Comparison of ENCODE assay signal across 21 mouse cellular contexts in genomic region chr8:39504261-39504660, GRCm38 (mm10).
"Had no signal": no experiment of that assay in that cellular context is flagged by ENCODE, and none has a peak within 500 bp of the region (broad histone marks: within the 10 kb centered on the region; RNA-seq: fewer than 3 reads in every experiment).

No protein-coding gene starts in this region.

- H3K4me1 ChIP-seq: liver, embryonic 15.5 days; lung, embryonic 15.5 days; midbrain, embryonic 10.5 days; midbrain, embryonic 12.5 days; neural tube, embryonic 13.5 days; neural tube, embryonic 15.5 days had no signal

- ATAC-seq: liver, postnatal 0 days; midbrain, embryonic 16.5 days had no signal

- H3K4me3 ChIP-seq: liver, embryonic 15.5 days; lung, embryonic 15.5 days; midbrain, embryonic 10.5 days; midbrain, embryonic 12.5 days; myocyte; neural tube, embryonic 13.5 days; neural tube, embryonic 15.5 days had no signal

- DNase-seq: liver, postnatal 0 days; lung, adult 2 months; lung, postnatal 10 days; lung, postnatal 4 days; midbrain, embryonic 14.5 days; retina, postnatal 1 day; right cerebral cortex, adult 18-20 months; right cerebral cortex, postnatal 25 days; right cerebral cortex, postnatal 4 days; spleen, adult 18-20 months; thymus, adult 18-20 months; thymus, postnatal 14 days; thymus, postnatal 36 days had no signal

- H3K27me3 ChIP-seq: liver, embryonic 15.5 days; lung, embryonic 15.5 days; midbrain, embryonic 12.5 days; neural tube, embryonic 13.5 days; neural tube, embryonic 15.5 days had no signal

- H3K4me2 ChIP-seq: liver, embryonic 15.5 days; lung, embryonic 15.5 days; midbrain, embryonic 12.5 days; neural tube, embryonic 13.5 days; neural tube, embryonic 15.5 days had no signal

- H3K36me3 ChIP-seq: liver, embryonic 15.5 days; lung, embryonic 15.5 days; midbrain, embryonic 10.5 days; midbrain, embryonic 12.5 days; neural tube, embryonic 13.5 days; neural tube, embryonic 15.5 days had no signal

- H3K27ac ChIP-seq: liver, embryonic 15.5 days; lung, embryonic 15.5 days; midbrain, embryonic 10.5 days; midbrain, embryonic 12.5 days; neural tube, embryonic 13.5 days; neural tube, embryonic 15.5 days had no signal

- H3K9me3 ChIP-seq: liver, embryonic 15.5 days; lung, embryonic 15.5 days; midbrain, embryonic 10.5 days; midbrain, embryonic 12.5 days; neural tube, embryonic 13.5 days; neural tube, embryonic 15.5 days had no signal

- H3K9ac ChIP-seq: liver, embryonic 15.5 days; liver, postnatal 0 days; lung, embryonic 15.5 days; midbrain, embryonic 12.5 days; neural tube, embryonic 13.5 days; neural tube, embryonic 15.5 days had no signal
